Mouse (Mus musculus) adipocyte (in vitro differentiated cells): ENCODE measurements at regions not wholly inside any gene's neighbourhood (a gene's known extent, or its start where the extent isn't known, plus 50 kb on each side); places are given as distances from the start of the nearest gene placed in this dataset.
A peak's percentile ranks its signal among the peaks of the same experiment; 100 is the strongest.

ENCODE experiments used
- DNase-seq: peaks from one replicate; pipeline ENCODE4 v3.0.0-alpha.2; 2016; ENCODE audit warnings: low spot score

DNA sequence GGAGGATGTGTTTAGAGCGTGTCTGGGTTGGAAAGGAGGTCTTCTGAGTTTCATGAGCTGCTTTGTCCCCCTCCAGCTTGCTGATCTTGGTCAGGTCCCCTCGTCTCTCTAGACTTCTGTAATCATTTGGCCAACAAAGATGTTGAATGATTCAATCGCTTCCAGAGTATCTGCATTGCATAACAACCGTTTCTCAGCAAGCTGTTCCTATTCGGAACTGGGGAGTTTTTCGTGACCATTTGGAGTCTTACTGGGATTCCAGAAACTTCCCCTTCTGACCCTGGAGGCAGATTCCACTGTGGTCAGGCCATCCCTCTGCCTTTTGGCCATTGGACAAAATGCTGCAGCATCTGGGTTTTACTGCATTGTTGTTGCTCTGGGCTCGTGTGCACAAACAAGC is 93.4 kb upstream of the Cops8 start:
- DNase-seq, result peak; percentile 25

DNA sequence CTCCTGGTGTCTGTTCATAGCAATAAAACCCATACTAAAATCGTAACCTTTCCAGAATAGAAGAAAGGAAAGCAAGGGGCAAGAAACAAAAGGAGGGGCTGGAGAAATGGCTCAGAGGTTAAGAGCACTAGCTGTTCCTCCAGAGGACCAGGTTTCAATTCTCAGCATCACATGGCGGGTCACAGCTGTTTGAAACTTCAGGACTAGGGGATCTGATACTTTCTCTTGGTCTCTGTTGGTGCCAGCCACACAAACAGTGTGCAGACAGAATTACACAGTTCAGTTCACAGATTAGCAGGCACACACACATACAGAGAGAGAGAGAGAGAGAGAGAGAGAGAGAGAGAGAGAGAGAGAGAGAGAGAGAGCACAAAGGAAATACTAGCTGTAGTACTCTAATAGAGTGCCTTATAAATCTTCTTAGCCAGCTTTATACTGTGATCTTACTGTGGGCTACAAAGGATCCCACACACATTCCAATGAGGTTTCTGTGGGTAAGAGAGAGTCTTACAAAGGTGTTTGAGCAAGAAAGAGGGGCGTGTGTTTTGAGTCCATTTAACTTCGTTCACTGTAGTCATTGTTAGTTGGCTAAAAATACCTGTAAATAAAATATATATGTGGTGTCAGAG is 89.2 kb upstream of the Cops8 start:
- no peak for DNase-seq

DNA sequence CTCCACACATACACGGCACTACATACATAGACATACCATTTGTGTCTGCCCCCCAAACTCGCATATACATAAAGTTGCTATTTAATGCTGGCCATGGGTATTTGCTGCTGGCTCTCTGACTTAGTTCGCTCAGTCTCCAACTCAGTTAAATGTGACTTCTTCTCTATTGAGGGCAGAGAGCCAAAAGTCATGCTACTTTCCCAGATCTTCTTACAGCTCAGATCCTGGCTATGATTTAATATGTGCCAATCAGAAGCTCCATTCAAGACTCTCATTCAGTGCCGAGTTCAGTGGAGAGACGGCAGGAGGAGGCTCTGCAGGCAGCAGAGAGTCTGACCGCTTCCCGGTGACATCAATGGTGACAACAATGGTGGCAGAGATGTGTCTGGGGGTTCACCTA is 88.6 kb upstream of the Cops8 start:
- peak; percentile 58 for DNase-seq

DNA sequence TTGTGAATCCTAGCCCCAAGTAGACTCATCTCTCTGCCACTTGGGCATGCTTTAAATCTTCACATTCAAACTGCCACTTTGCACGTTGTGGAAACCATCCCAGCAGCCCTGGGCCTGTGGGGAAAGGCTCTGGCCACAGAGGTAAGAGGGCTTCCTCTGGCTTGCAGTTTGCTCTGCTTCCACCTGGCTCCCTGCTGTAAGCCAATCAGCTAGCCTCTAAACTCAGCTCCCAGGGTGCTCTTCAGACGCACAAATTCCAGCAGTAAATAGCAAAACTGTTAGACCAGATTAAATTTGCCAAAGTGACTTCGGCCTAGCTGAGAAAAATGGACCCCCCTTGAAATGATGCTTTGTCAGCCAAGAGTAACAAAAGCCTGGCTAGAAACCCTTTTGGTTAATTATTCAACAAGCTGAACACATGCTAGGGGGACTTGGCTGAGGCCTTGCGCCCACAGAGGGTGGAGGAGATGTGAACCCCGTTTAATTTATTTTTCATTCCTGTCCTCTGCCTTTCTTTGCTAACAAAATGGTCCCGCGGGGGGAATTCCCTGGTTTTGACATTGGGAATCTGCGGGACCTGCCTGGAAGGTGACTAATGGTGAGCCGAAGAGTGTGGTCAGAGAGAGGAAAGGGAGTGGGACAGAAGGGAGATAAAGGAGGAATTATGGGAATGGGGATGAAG is 84.1 kb upstream of the Cops8 start:
- DNase-seq, result no peak

DNA sequence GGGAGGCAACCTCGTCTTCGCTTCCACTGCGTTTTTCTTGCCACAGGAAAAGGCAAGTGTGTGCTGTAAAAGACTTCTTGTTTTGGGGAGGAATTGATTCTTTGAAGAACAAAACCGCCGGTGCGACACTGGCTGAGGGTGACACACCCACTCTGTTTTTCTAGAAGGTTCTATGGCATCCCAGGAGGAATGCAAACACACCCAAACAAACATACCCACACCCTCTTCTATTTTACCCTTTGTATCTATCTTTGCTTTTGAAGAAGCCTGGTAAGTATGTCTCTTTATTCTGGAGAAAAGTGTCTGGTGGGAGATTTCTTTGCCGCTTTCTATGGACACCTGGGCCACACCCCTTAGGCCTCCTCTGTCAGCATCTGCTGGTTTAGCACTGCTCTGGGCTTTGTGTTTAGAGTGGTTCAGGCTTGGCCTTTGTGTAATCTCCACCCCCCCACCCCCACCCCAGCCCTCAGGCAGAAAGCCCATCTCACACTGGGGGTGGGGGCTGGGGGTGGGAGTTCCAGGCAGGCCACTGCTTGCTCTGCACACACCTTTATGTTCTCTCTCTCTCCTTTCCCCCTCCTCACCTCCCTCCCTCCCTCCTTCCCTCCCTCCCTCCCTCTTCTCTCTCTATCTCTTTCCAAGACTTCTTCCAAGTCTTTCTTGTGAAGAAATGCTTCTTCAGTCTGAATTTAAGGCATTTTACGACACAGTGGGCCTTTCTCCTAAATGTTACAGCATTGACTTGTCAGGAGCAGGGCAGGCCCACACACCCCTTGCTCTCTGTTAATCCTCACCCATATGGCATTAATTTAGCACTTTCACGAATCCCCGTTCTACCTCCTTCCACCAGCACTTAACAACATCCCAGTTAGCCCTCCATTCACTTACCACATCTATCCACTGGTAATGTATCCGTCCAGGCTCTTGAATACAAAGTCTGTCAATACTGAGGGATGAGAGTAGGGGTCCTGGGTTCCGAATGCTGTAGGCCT is 83.2 kb upstream of the Cops8 start:
- DNase-seq, result no peak

DNA sequence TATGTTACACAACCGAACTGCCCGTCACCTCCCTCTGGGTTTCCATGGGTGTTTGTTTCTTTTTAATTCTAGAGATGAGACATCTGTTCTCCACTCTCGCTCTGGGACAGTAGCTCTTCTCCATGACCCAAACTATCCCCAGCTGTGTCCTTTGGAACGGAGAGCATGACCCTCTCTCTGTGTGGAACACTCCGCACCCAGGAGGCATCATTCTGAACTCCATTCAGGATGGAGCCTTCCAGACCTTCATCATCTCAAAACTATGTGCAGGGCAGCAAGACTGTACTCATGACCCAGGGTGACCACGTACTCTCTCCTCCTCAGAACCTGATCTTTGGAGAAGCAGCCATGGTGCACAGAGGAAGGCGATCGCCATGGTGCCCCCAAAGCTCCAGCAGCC is 80.5 kb upstream of the Cops8 start:
- no peak for DNase-seq

DNA sequence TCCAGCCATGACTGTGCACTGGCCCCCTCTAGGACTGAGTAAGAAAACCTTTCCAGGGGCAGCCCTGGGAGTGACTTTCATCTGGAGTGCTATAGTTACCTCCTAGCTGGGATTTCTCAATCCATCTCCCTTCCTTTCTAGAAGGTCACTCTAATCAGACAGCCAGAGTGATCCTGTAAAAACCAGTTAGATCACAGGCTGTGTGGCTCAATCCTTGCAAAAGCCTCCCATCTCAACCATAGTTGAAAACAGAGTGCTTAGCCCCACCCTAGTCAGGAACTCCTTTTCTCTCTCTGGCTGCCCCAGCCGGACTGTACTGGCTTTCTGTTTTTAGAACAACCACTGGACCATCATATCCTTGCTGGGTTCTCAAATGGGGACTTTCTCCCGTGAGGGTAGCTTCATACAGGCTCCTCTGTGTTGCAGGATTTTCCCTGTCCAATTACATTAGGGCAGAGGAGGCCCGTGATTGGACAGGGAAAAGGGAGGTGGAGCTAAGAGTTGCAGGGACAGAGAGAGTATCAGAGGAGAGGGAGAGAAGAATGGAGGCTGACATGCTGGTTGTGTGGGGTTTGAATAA is 78.0 kb upstream of the Cops8 start:
- no peak for DNase-seq

DNA sequence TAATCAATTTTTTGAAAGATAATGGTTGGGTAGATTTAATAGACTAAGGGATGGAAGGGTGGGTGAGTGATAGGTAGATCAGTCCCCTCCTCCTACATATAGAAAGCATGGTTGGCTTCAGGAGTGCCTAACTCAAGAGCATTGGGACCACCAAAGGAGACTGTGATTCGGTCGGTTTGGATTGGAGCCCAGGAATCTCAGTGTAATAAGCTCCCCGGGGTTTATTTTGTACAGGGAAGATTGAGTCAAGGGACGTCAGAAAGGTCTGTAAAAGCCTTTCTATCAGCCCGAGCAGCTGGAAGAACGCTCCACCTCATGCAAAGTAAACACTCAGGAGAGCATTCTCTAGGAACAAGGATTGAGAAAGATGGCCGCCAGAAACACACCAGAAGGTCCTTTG is 76.5 kb upstream of the Cops8 start:
- no peak for DNase-seq

DNA sequence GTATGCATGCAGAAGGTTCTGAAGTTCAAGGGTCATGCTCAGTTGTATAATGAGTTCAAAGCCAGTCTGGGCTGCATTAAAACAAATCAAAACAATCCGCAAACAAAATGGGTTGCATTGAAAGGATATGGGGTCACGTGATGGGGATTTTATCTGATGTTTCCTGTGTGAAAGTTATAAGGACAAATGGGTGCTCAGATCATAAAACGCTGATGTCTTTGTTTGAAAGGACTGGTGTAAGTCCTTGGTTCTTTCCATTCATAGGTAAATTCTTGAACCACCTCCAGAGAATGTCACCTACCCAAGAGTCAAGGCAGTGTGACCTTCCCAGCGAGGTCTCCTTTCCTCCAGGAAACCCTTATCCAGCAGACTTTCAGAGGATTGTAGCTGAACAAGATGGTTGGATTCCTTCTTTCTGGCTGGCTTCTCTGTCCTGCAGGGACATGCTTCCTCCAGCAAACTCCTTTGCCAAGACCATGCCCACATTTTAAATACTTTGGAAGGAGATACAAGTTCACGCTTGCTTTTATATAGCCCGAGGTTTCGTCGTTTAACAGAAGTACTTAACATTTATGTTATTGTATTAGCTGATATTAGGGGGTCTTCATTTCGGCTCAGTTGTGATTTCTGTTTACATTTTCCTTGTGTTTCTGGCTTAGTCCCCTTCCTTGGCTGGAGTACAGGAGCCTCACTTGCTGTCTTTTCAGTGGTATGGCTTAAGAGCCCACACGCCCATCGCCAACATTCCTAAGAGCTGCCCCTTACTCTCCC is 74.6 kb upstream of the Cops8 start:
- DNase-seq, result no peak

DNA sequence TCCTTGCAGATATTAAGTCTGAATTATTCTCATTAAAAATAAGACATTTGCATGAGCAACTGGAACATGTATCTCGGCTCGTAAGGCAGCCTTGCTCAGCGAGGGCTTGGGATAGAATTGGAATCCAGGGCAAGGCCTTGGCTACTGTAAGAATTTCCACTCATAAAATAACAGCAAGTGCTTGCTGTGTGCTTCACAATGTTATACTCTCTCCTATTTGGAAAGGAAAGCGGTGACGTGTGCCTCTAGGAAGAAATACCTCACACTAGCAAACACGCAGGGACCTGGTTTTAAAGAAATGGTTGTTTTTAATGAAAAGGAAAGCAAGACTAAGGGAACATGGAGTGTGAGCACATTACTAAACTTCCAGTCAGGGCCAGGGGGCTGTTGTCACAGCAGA is 69.3 kb upstream of the Cops8 start:
- DNase-seq, result no peak

DNA sequence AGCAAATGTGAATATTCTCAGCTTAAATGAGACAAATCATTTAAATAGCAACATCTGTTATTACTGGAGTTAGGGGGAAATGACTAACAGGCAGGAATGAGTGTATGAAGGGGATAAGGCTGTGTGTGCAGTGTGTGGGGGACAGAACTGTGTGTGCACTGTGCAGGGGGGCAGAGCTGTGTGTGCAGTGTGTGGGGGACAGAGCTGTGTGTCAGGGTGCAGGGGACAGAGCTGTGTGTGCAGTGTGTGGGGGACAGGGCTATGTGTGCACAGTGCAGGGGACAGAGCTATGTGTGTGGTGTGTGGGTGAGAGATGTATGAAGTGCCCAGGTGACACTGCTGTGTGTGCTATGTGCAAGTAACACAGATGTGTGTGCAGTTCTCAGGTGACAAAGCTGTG is 66.7 kb upstream of the Cops8 start:
- no peak for DNase-seq

DNA sequence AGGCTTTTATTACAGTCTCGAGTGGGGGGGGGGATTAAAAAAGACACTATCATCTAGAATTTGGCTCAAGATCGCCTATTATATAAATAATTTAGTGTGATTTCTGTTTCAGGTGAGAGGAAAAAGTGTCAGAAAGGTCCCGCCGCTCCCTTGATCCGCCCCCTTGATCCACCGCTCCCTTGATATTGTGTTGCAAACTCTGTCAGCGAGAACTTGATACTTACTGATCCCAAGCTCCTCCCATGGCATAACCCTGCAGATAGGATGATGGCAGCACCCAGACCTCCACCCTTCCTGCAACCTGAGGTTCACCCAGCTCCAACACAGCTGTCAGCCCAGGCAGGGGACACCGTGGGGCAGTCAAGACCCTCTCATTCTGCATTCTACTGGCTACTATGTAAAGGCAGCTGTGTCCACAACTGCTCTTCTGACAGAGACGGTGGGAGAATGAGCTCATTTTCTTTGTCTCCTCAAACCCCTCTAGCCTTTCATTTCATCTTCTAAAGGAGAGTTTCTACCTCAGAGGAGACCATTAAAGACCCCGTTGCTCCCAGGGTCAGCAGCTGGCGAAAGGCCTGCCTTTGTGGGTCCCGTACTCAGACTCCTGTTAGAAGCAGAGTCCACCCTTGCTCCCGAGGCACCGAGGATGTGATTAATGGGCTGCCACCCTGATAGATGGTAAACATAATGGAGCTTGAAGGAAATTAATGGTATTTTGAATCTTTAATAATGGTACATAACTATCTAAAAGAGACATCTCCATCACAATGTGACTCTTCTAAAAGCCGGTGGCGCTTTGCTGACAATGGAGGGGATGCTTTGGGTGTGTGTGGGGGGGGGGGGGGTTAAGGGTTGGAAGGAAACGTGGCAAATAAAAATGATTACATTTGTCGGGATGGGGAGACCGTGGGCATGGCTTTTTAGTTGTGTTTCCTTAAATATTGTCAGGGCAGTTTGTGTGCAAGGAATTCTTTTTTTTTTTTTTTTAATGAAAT is 58.7 kb upstream of the Cops8 start:
- DNase-seq, result no peak

DNA sequence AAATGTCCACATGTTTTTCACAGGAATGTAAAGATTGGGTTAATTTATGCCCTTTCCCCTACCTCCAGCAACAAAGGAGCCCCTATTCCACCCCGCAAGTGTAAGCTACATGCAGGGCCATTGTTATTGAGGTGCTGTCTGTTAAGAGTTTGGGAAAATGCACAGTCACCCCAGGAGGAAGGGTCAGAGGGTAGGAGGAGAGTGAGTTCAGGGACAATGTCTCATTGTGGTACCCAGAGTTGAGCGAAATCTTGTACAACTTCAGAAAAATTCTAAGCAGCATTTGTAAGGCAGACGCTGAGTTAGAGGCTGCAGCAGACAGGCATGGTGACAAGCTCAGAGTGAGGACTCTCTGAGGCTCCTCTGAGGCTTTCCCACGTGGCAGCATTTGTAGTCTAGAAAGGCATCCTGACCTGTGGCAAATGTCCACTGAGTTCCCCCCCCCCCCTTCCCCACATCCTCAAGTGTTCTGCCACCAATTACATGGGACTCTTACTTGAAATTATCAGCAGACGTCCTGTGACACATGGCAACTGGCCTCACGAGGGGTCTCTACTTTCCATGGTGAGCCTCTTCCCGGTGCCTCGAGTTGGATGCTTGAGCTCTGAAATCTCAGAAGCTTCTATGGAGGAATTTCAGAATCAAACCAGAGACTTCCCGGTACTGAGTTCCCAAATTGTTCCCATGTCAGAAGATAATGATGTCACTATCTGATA is 57.8 kb upstream of the Cops8 start:
- no peak for DNase-seq

DNA sequence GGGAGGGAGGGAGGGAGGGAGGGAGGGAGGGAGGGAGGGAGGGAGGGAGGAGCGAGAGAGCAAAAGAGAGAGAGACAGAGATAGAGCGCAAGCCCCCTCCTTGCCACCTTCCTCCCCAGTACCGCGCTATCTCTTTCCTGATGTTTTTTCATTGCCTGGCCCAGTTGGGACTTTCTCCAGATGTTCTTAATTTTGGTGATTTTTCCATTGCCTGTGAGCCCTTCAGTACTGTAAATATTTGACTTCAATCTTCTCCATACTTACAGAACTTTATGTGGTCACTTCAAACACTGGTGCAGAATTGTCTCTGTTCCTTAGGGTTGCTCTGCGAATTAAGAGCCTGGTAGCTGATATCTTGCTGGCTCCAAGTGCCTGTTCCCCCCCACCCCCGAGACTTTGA is 50.1 kb upstream of the Cops8 start:
- DNase-seq, result no peak
